Mouse (Mus musculus) right cerebral cortex, postnatal 25 days (tissue): ENCODE measurements at regions not wholly inside any gene's neighbourhood (a gene's known extent, or its start where the extent isn't known, plus 50 kb on each side); places are given as distances from the start of the nearest gene placed in this dataset.

Experiments used
- DNase-seq: peaks from one replicate; pipeline ENCODE4 v3.0.0; 2022

DNA sequence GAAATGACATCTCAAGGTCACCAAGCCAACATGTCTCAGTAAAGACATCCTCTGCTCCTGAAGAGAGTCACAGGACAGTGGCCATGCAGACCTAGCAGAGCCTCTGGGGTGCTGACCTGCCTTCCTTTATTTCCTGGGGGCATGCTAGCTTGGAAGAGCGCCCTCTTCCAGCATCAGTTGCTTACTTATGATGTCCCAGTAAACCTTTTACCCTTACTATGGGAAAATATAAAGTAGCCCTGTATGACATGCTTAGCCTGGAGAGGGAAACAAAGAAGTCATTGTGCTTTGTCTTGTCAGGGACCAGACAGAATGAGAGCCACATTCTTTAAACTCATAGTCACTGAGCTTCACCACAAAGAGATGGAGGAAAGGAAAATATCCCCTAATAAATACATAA is 82.9 kb downstream of the Postn start:
- no peak for DNase-seq

DNA sequence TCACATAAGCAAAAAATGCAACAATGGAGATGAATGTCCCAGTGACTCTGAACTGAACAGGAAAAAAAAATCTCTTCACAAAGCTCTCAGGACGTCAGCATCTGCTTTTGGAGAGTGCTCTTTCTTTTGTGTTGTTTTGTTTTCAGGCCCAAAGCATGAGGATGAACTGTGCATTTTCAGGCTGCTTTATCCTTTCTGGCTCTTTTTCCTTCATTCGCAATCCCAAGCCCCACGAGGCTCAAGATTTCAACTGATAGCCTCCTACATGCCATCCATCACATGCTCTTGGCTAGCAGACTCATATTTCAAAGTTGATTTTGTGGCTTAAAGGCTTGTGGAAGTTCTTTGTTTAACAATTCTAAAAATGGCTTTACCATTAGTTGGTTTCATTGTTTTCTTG is 86.0 kb downstream of the Postn start:
- no peak for DNase-seq

DNA sequence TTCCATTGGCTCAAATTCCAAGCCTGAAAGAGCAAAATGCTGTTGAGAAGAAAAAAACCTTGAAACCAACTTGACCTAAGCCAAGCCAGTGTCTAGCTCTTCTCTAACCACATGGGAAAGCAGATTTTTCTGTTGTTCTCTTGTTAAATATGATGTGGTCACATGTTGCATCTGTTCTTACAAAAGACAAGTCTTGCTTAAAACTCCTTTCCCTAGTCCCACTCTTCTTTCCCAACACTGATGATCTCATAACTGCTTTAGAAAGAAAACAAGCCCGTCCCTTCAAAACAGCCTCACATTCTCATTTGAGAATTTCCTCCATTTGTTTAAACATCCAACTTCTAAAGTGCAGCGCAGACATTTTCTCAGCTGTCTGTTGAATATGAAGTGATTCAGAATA is 96.5 kb downstream of the Postn start:
- DNase-seq: no peak

DNA sequence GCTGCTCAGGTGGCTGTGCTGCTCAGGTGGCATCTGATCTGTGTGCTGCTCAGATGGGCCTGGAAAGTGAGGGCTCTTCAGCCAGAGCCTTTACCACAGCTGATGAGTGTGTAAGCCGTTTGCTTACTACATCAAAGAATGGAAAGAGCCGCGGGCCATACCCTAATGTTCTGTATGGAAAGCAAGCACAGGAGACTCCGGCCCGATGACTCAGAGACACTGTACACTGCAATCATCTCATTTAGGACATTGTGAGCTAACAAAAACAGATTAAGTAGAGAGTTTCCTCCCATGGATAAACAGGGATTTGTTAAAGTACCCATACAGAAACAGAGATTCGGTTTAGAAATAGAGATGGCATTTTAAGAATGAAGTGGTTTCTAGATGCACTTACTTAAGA is 100.5 kb downstream of the Postn start:
- no peak for DNase-seq

DNA sequence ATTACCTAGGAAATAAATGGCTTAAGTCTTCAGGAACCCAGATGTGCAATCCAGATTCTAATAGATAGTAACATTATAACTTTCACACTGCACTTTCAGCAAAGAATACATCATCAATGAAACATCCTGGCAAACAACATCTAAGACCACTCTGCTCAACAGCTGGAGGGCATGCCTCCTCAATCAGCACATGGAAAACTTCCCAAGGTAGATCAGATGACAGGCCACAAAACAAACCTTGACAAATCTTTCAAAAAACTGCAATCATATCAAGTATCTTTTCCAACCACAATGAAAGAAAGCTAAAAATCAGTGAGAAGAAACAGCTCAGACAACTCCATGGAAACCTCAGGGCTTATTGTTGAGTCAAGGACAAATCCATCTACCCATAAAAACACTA is 105.2 kb downstream of the Postn start:
- no peak for DNase-seq

DNA sequence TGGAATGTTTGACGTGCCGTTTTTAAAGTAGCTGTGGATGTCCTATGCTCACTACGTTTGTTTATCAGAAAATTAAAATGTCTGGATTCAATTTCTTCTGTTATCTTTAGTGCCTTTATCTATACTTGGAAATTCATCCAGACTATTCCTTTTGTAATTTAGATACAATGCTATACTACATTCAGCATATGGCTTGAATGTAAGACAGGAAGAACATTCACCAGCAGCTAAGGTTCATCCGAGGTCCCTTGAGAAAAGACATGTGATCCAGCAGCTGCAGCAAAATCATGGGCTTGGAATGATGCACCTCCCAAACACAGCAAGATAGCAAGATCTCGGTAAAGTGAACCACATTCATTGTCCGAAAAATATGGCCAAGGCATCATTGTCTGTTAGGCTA is 113.3 kb downstream of the Postn start:
- no peak for DNase-seq

DNA sequence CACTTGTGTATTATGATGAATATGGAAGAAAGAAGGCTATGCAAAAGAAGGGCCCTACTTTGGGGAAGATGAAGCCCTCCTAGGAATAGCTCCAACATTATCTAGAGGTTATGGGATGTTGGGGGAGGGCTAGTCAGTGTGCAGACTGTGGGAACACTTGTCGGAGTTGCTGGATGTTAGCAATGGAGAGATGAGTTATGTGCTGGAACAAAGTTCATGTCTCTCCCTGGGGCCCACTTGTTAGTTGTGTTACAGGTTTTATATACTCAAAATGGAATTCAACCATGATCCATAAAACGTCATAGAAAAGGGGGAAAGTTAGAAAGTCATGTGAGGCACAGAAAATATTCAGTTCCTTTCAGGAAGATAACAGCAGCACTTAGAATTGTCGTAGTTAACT is 115.0 kb downstream of the Postn start:
- no peak for DNase-seq

DNA sequence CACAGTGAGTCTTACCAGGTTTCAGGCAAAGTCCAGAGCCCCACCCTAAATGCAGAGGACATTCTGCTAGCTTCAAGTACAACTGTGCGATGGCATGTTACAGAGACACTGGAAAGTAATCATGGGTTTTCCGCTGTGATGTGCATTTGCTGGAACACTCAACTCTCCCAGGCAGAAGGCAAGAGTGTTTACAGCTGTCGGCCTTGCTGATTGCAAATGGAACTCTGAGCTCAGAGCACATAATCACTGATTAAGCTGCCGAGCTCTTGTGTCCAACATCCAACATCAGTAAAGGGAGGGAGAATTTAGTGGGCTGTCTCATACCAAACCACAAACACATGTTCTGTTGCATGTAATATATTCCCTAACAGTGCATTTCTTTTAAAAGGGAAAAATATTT is 117.1 kb downstream of the Postn start:
- no peak for DNase-seq

DNA sequence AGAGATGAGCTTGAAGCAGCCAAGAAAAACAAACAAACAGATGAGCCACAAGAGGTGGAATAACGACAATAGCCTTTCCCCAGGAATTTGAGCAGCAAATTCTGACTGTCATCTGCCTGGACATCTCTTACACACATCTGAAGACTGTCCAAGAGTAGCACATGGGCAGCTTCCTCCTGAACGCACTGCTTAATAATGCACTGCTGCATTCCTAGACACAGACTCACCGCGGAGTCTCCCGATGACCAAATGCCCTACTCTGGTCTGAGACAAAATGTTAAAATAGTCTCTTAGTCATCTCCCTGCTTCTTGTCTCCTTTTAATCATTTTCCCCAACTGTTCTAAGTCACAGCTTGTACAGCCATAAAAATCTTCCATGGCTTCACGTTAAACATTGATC is 119.3 kb downstream of the Postn start:
- no peak for DNase-seq

DNA sequence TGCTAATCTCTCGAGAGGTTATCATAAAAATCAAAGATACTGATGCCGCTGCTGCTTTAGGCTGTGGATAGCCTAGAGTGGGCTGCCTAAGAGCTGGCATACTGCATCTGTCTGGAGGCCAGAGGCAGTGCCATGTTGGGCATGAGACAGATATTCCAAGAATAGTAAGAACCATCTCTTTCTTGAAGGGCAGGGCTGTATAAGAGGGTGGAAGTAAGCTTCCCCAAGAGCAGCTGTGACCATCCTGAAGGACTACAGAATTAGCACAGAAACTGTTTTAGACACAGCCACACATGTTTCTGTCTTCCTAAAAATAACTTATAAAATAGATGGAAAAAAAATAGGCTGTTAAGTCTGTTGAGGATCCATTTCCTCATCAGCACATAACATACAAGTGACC is 126.4 kb downstream of the Postn start:
- DNase-seq: no peak

DNA sequence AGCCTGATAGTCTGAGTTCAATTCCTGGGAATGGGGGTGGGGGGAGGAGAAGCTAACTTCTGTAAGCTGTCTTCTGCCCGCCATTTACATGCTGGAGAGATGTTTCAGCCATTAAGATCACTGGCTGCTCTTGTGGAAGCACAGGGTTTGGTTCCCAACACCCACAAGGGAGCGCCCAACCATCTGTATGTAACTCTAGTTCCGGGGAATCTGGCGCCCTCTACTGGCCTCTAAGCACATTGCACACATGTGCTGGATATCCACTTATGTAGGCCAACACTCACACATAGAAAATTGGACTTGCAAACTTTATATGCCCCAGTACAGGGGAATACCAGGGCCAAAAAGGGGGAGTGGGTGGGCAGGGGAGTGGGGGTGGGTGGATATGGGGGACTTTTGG is 126.9 kb downstream of the Postn start:
- no peak for DNase-seq

DNA sequence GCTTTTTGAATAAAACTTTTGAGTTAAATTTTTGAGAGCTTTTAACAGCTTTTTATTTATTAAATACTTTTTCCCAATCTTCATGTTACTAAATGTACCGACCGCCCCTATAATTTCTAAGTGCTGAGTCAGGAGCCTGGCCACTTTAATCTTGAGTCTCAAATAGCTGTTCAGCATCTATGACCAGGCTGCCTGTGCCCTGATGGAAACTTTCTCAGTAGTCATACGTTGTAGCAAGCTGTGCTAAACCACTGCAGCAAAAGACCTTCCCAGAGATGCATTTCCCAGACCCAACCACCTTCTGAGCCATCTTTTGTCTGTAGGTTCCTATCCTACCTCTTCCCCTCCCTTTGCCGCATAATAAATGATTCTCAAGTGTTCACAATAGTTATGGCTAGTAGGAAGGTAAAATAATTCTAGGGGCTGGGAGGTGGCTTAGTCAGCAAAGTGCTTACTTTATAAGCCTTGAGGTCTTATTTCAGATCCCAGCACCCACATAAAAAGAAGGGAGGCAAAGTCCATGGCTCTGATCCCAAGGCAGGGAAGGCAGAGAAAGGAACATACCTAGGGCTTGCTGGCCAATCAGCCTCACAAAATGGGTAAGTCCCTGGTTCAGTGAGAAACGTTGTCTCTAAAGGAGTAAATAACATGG is 129.5 kb downstream of the Postn start:
- DNase-seq: no peak

DNA sequence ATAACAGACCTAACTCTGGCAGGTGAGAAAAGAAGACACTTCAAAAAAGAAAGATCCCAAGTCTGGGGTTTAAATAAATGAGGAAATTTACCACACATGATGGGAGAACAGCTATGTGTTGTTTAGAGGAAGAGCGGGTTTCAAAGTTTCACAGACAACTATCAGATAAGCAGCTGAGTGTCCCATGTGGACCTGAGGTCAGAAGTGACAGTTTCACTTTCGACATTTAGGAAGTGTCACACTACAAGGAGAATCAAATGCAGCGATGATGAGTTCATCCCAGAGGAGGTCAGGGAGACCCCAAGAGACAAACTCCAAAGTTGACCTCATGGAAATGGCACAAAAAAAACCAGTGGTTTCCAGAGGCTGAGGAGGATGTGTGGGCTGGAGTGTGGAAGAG is 132.7 kb downstream of the Postn start:
- DNase-seq: no peak

DNA sequence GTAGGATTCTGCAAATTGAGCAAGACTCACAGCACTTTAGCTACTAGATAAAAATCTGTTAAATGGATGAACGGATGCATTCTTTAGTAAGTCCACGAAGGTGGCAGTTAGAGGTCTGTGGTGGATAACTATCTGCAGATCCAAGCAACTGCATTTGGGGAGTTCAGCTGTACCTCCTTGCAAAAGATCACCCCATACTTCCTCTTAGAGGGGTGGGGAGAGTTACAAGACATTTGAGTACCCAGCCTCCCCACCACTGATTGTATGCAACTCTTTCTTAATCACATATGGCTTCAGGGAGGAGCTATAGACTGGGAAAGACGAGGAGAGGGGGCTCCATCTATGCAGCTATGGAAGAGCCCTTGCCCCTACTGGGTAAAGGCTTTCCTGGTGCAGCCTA is 144.1 kb downstream of the Postn start:
- no peak for DNase-seq

DNA sequence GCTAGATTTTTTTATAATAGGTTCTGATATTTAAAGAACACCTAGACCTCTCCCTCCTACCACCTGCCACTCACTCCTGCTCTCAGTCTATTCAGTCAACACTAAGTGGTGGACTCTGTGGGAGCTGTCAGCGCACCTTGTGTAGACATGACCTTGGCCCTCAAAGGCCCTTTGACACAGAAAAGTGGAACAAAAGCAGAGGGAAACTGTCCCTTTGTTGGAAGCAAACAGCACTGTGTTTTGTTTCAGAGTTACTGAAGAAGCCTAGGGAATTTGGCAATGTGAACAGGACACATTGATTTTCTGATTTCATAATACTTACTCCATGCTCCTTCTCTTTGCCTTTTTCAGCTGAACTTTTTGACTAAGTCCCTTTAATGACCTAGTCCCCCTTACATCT is 146.7 kb downstream of the Postn start:
- DNase-seq: no peak

DNA sequence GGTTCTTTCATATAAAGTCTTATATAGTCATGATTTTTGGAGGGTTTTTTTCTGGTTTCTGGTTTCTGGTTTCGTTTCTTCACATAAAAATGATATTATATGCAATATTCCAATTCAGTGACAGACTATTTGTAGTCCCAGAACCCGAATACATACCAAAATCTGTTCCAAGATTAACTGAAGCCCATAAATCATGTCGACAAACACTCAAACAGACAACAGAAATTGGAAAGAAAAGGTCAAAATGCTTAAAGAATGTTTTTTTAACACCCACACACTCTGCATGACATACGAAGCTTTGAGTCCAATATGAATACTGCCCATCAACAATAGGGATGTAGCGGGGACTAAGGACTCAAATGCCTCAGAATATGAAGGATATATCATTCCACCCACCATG is 148.0 kb downstream of the Postn start:
- DNase-seq: no peak

DNA sequence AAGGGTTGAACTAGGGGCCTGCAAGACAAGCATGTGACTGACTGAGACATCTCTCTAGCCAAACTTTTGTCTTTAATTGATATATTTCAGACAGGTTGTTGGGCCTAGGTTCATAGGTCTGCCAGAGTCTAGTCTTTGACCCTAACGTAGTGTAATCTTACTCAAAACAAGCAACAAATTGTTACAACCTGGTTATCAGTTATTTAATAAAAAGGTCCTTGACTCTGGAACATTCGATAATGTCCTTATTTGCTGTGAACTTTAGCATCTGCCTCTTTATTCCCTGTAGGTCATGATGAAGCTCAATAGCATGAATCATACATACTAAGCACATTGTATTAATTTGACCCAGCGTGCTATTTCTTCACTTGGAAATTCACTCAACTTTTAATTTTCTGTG is 156.3 kb downstream of the Postn start:
- DNase-seq: no peak

DNA sequence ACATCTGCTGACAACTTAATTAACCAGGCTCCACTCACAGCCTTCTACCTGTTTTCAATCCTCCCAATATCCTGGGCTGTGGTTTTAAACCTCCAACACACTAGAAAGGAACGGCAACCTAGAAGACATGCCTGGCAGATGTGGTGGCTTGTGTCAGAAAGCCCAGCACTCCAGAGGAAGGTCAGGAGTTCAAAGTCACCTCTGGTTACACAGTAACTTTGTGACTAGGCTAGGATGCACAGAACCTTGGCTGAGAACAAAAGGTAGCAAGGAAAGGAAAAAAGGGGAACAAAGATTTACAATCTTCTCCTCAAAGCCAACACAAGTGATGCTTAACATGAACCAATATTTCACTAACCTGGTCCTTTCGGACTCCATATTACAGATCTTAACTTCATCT is 161.8 kb downstream of the Postn start:
- no peak for DNase-seq

DNA sequence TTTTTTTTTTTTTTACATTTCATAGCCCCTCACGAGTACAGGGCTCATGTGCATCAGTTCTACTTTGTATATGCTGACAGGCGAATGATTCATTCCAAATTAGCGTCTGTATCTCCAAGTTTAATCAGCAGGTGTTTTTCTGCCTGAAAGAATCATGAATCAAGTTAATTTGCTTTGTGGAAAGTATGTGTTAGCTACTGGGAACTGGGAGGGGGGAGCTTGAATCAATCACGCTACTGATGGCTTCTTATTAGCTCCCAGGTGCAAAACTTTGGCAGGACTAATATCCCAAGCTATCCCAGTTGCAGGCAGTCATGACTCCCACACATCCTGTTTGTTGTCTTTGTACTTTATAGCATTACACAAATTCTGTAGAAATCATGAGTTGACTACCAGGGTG is 165.7 kb downstream of the Postn start:
- DNase-seq: no peak

DNA sequence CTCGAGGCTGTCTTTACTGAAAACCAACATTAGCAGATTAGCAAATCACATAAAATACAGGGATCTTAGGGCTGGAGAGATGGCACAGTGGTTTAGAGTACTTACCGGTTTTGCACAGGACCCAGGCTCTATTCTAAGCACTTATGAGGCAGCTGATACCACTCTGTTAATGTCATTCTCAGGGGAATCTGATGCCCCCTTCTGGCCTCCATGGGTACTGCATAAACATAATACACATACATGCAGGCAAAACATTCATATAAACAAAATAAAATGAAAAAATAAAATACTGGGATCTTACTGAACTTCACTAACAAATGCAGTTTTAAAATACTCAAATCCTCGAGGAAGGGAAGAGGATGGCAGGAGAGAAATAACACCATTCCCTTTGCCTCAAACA is 164.3 kb upstream of the Supt20 start:
- DNase-seq: no peak

DNA sequence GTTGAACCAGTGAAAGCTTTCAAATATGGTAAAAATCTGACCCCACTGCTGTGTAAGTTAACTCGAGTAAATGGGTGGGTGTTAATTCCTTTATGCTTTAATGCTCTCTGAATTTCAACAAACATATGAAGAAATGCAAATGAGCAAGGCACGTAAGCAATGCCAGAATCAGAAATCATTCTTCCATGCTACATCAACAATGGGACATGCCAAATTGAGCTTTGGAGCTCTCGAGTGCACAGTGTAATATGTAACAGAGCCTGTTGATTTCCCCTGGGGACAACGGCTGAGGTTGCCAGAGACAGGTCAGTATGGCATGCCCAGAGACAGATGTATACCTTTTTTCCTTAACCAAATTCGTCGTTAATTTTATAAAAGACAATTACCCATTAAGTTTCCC is 162.4 kb upstream of the Supt20 start:
- no peak for DNase-seq

DNA sequence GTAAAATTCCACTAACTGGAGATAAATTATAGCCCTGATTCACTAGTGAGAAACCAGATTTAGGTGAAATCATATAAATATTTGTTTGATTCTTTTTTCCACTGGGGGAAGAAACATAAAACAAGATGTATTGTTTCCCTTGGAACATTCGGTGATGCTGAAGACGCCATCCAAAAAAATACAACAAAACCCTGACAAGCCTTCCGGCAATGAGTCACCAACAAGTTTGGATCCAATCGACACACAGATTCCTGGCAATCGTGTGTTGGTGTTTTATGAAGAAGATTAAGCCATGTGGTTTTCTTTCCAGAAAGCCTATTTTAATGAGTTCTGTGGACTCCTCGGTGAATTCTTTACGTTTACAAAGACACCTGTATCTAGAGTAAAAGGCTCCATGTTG is 157.2 kb upstream of the Supt20 start:
- DNase-seq: no peak

DNA sequence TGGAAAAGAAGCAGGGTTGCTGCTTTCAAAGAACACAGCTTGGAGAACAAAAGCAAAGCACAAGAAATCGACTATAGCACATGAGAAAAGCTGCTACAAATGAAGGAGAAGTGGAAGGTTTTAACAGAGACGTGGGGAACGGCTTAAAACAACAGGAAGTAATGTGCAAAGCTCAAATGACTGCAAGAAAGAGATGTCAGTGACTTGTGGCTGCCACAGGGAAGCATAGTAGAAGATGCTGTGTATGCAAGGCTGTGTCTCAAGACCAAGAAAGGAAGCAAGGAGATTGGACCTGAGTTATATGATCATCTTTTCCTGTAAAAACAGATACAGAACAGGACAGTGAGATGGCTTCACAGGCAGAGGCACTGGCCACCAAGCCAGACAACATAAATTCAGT is 154.6 kb upstream of the Supt20 start:
- DNase-seq: no peak

DNA sequence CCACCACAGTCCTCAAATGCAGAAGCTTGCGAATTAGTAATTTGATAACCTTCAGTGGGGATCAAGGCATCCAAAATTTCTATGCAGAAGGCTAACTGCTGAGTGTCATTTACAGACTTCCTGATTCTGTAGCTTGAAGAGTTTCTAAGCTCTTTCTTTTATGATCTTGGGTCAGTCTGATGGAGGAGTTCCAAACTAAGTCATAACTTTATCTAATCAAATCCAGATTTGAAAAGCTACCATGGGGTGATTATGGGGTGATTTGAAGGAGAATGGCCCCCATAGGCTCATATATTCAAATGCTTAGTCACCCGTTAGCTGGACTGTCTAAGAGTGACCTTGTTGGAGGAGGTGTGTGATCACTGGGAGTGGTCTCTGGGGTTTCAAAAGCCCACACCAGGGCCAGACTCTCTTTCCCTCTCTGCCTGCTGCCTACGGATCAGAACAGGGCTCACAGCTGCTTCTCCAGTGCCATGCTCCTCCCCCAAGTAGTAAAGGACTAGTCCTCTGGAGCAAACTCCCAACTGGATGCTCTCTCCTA is 152.0 kb upstream of the Supt20 start:
- DNase-seq: no peak

DNA sequence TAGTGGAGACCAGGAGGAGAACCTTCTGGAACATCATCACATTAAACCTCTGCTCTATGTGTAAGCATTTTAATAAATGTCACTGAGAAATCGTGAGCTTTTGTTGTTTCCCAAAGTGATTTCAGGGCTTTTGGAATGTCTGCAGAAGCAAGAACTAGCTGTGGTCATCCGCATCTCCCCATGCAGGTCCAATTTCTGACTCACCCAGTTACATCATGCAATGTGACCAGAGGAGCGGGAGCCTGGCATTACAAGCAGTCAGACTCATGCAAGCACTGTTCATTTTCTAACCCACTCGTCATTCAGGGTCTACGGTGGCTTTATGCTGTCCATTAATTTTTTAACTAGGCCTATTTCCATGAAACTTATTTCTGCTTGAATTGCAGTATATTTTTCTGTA is 151.2 kb upstream of the Supt20 start:
- no peak for DNase-seq

DNA sequence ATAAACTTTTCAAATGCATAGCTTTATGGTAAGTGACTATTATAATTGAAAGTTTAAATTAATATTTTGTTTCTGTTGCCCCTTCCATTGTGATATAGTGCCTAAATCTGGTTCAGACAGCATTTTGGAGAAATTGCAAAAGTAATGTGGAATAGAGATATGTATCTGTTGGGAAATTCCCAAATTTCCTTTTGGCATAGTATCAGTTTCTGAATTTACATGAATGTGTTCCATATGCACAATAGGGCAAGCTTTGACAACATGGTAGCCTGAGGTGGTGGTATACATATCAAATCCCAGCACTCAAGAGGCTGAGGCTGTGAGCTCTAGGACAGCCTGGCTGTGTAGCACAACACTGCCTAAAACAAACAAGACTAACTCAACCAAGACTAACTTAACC is 147.2 kb upstream of the Supt20 start:
- DNase-seq: no peak
